Mouse (Mus musculus): ENCODE results near the gene Car1. TPM values are rescaled to one million over a fixed set of nuclear protein-coding genes. Genes with fewer than 3 reads are reported as not detected.

Car1 gene
- polyA plus RNA-seq, 2 experiments, result 0.23 to 0.70 TPM

DNA sequence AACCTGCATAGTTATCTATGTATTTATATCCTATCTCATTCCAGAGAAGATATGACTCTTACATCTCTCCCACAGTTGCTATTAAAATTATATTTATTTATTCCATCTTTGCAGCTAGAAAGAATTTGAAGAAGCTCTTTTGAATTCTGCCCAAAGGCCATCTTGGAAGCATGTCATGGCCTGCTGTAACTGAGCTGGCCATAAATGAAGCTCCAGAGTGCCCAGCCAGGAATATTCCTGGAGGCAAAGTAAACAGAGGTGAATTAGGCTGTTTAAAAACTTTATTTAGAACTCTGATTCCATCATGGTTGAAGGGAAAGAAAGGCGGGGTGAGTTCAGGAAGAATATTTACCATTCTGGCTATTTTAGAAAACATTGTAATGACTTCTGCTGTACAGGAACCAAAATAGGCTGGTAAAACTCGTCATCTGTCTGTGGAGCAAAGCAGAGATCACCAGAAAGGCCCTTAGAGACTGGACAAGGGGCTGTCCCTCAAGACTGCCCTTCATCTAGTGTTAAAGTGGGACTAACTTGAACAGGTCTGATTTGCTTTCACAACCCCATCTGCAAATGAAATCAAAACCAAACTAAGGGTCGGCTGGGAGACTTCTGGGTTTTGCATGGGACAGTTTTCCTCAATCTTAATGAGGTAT lies 31.4 kb upstream of the Car1 start:
- 74% methylated on average over 3 of the region's 3 CpGs for WGBS
- Histone ChIP-seq H3K9ac (ENCODE audit: low read depth, low read length, severe bottlenecking) (no peak overlapping the region), H3K4me3 (replicated peaks; ENCODE audit: low read length) (no peak overlapping the region), H3K4me1 (ENCODE audit: control insufficient read depth, insufficient read depth, low read length) (no peaks in the 10 kb centered on the region), H3K27ac (replicated peaks; ENCODE audit: low read depth, low read length) (no peak overlapping the region), H3K4me2 (replicated peaks; ENCODE audit: low read depth, low read length, severe bottlenecking) (no peak overlapping the region), H3K36me3 (ENCODE audit: control insufficient read depth, insufficient read depth, low read length) (no peaks in the 10 kb centered on the region), H3K27me3 (ENCODE audit: control insufficient read depth, insufficient read depth, low read length) (no peaks in the 10 kb centered on the region), H3K9me3 (ENCODE audit: control insufficient read depth, low read length) (no peaks in the 10 kb centered on the region)
- no peak for TF ChIP-seq POLR2A (IDR thresholded peaks at IDR 0.05; ENCODE audit: borderline replicate concordance, extremely low read depth, insufficient read depth, insufficient read length)
- ATAC-seq (ENCODE audit: low FRiP score, low read depth), result no peak
- DNase-seq (ENCODE audit: low spot score), result no peak

DNA sequence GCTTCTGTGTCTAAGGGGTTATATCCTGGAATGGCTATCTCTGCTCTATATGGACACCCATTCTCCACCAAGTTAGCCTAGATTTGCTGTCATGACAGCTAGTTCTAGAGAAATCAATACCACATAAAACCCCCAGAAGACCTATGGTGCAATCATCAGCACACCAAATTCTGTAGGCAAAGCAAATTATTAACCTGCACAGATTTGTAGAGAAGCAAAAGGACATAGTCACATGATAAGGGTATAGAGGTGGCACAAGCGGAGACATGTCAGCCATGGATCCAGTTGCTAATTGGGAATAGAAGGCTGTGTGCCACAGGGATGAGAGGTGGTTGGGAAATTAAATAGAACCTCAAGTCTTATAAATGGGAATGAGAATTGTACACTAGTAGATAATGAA lies 30.8 kb upstream of the Car1 start:
- ATAC-seq (ENCODE audit: low FRiP score, low read depth) (no peak), DNase-seq (ENCODE audit: low spot score) (no peak)
- H3K36me3 ChIP-seq (ENCODE audit: control insufficient read depth, insufficient read depth, low read length), result no peaks in the 10 kb centered on the region
- no peak overlapping the region for H3K9ac ChIP-seq (ENCODE audit: low read depth, low read length, severe bottlenecking)
- H3K9me3 ChIP-seq (ENCODE audit: control insufficient read depth, low read length), result no peaks in the 10 kb centered on the region
- H3K27ac ChIP-seq (replicated peaks; ENCODE audit: low read depth, low read length), result no peak overlapping the region
- H3K27me3 ChIP-seq (ENCODE audit: control insufficient read depth, insufficient read depth, low read length), result no peaks in the 10 kb centered on the region
- no peaks in the 10 kb centered on the region for H3K4me1 ChIP-seq (ENCODE audit: control insufficient read depth, insufficient read depth, low read length)
- 82% methylated on average over 1 of the region's 1 CpGs for WGBS
- H3K4me3 ChIP-seq (replicated peaks; ENCODE audit: low read length), result no peak overlapping the region
- no peak overlapping the region for H3K4me2 ChIP-seq (replicated peaks; ENCODE audit: low read depth, low read length, severe bottlenecking)
- TF ChIP-seq POLR2A (IDR thresholded peaks at IDR 0.05; ENCODE audit: borderline replicate concordance, extremely low read depth, insufficient read depth, insufficient read length), result no peak

DNA sequence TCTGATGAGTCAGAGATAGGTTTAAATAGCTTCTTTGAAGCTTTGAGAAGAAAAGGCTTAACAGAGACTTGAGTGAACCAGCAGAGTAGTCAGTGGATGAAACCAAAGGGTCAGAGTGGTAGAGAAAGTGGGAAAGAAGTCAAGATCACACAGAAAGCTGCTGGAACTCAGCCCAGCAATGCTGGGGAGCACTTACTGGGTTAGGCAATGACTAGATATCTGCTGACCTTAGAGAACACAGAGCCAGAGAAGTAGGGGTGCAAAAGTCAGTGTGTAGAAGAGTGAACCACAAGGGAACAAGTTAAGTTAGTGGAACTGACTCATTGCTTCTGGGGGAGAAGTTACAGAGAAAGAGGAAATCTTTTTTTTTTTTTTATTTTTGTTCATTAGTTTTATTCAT lies 24.6 kb upstream of the Car1 start:
- Histone ChIP-seq H3K27me3 (ENCODE audit: control insufficient read depth, insufficient read depth, low read length) (no peaks in the 10 kb centered on the region), H3K9me3 (ENCODE audit: control insufficient read depth, low read length) (no peaks in the 10 kb centered on the region), H3K4me2 (replicated peaks; ENCODE audit: low read depth, low read length, severe bottlenecking) (no peak overlapping the region), H3K36me3 (ENCODE audit: control insufficient read depth, insufficient read depth, low read length) (no peaks in the 10 kb centered on the region), H3K4me3 (replicated peaks; ENCODE audit: low read length) (no peak overlapping the region), H3K27ac (replicated peaks; ENCODE audit: low read depth, low read length) (no peak overlapping the region), H3K9ac (ENCODE audit: low read depth, low read length, severe bottlenecking) (no peak overlapping the region), H3K4me1 (ENCODE audit: control insufficient read depth, insufficient read depth, low read length) (no peaks in the 10 kb centered on the region)
- DNase-seq (ENCODE audit: low spot score) (no peak), ATAC-seq (ENCODE audit: low FRiP score, low read depth) (no peak)
- no peak for TF ChIP-seq POLR2A (IDR thresholded peaks at IDR 0.05; ENCODE audit: borderline replicate concordance, extremely low read depth, insufficient read depth, insufficient read length)

DNA sequence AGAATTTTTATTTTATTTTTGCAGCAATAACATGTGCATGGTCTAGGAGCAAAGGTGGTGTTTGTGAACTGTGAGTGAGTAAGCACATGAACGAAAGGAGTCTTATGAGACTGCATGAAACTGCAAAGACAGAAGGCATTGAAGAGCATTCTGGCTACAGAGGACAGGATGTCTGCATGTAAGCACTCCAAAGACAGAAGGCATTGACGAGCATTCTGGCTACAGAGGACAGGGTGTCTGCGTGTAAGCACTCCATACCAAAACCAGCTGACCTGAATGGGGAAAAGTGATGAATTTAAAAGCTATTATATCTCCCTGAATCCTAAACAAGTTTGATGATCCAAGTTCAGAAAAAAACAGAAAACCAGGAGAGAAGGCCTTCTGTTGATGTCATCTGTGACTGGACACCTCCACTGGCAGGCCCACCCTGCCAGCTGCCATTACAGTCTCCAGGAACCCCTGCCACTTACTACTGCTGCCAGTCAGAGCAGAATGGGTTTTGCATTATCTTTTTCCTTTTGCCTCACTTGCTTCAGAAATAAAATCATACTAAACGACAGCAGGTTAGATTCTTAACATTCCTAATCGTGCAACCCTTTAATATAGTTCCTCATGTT lies 23.2 kb upstream of the Car1 start:
- no peak for TF ChIP-seq POLR2A (IDR thresholded peaks at IDR 0.05; ENCODE audit: borderline replicate concordance, extremely low read depth, insufficient read depth, insufficient read length)
- 80% methylated on average over 5 of the region's 5 CpGs for WGBS
- H3K27ac ChIP-seq (replicated peaks; ENCODE audit: low read depth, low read length), result no peak overlapping the region
- no peaks in the 10 kb centered on the region for H3K9me3 ChIP-seq (ENCODE audit: control insufficient read depth, low read length)
- no peaks in the 10 kb centered on the region for H3K4me1 ChIP-seq (ENCODE audit: control insufficient read depth, insufficient read depth, low read length)
- H3K27me3 ChIP-seq (ENCODE audit: control insufficient read depth, insufficient read depth, low read length), result no peaks in the 10 kb centered on the region
- no peaks in the 10 kb centered on the region for H3K36me3 ChIP-seq (ENCODE audit: control insufficient read depth, insufficient read depth, low read length)
- H3K9ac ChIP-seq (ENCODE audit: low read depth, low read length, severe bottlenecking), result no peak overlapping the region
- H3K4me3 ChIP-seq (replicated peaks; ENCODE audit: low read length), result no peak overlapping the region
- DNase-seq (ENCODE audit: low spot score), result no peak
- no peak for ATAC-seq (ENCODE audit: low FRiP score, low read depth)
- no peak overlapping the region for H3K4me2 ChIP-seq (replicated peaks; ENCODE audit: low read depth, low read length, severe bottlenecking)

DNA sequence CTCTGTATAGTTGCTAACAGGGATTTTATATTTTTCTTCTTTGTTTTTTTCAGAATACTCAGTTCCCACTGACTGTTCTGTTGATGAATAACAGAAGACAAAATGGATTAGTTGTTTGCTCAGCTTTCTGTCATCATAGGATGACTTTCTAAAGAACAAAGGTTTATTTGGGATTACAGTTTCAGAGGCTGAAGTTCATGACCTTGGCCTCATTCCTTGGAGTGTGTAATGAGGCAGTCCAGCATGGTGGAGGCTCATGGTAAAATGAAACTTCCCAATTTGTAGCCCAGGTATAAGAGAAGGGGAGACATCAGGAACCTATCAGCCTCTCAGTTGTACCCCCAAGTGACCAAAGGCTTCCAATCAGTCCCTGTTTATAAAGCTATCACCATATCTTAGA lies 20.7 kb upstream of the Car1 start:
- no peak overlapping the region for H3K27ac ChIP-seq (replicated peaks; ENCODE audit: low read depth, low read length)
- no peak for TF ChIP-seq POLR2A (IDR thresholded peaks at IDR 0.05; ENCODE audit: borderline replicate concordance, extremely low read depth, insufficient read depth, insufficient read length)
- no peak for ATAC-seq (ENCODE audit: low FRiP score, low read depth)

More for the DNA sequence above, 20.7 kb upstream of the Car1 start:
- Histone ChIP-seq H3K4me2 (replicated peaks; ENCODE audit: low read depth, low read length, severe bottlenecking) (no peak overlapping the region), H3K36me3 (ENCODE audit: control insufficient read depth, insufficient read depth, low read length) (no peaks in the 10 kb centered on the region), H3K4me3 (replicated peaks; ENCODE audit: low read length) (no peak overlapping the region), H3K27me3 (ENCODE audit: control insufficient read depth, insufficient read depth, low read length) (no peaks in the 10 kb centered on the region), H3K9me3 (ENCODE audit: control insufficient read depth, low read length) (no peaks in the 10 kb centered on the region), H3K9ac (ENCODE audit: low read depth, low read length, severe bottlenecking) (no peak overlapping the region), H3K4me1 (ENCODE audit: control insufficient read depth, insufficient read depth, low read length) (no peaks in the 10 kb centered on the region)
- no peak for DNase-seq (ENCODE audit: low spot score)
